Mouse (Mus musculus) brain, embryonic 18.5 days (tissue): ENCODE measurements around the gene 6430571L13Rik.

Experiments used
- DNase-seq: peaks from one replicate; pipeline ENCODE4 v3.0.0-alpha.2; 2012; ENCODE audit warnings: low read depth, low spot score

The 6430571L13Rik gene

GRCm38 (mm10) chr9:107307099-107307872 is 33.1 kb upstream of the 6430571L13Rik start:
- no peak for DNase-seq

GRCm38 (mm10) chr9:107307886-107308285 is 32.5 kb upstream of the 6430571L13Rik start:
- no peak for DNase-seq

GRCm38 (mm10) chr9:107308346-107309000 is 31.9 kb upstream of the 6430571L13Rik start:
- DNase-seq = no peak

- DNase-seq = no peak
Observed at GRCm38 (mm10) chr9:107309171-107309570, 31.2 kb upstream of the 6430571L13Rik start.

GRCm38 (mm10) chr9:107309600-107309999 is 30.8 kb upstream of the 6430571L13Rik start:
- no peak for DNase-seq

GRCm38 (mm10) chr9:107312811-107313584 is 27.4 kb upstream of the 6430571L13Rik start:
- no peak for DNase-seq

GRCm38 (mm10) chr9:107313926-107314325 is 26.5 kb upstream of the 6430571L13Rik start:
- DNase-seq = no peak

- no peak for DNase-seq
Observed at GRCm38 (mm10) chr9:107315791-107316190, 24.6 kb upstream of the 6430571L13Rik start.

GRCm38 (mm10) chr9:107322461-107323050 is 17.8 kb upstream of the 6430571L13Rik start:
- no peak for DNase-seq

- no peak for DNase-seq
Observed at GRCm38 (mm10) chr9:107323558-107323957, 16.8 kb upstream of the 6430571L13Rik start.

- DNase-seq = no peak
Observed at GRCm38 (mm10) chr9:107324799-107325561, 15.4 kb upstream of the 6430571L13Rik start.

- no peak for DNase-seq
Observed at GRCm38 (mm10) chr9:107325904-107326303, 14.5 kb upstream of the 6430571L13Rik start.

GRCm38 (mm10) chr9:107327879-107328620 is 12.4 kb upstream of the 6430571L13Rik start:
- no peak for DNase-seq

GRCm38 (mm10) chr9:107330791-107331190 is 9.6 kb upstream of the 6430571L13Rik start:
- DNase-seq = no peak

- DNase-seq = no peak
Observed at GRCm38 (mm10) chr9:107333686-107334085, 6.7 kb upstream of the 6430571L13Rik start.

GRCm38 (mm10) chr9:107334356-107334755 is 6.0 kb upstream of the 6430571L13Rik start:
- no peak for DNase-seq

- DNase-seq = no peak
Observed at GRCm38 (mm10) chr9:107335046-107335445, 5.4 kb upstream of the 6430571L13Rik start.

GRCm38 (mm10) chr9:107335909-107336308 is 4.5 kb upstream of the 6430571L13Rik start:
- no peak for DNase-seq

GRCm38 (mm10) chr9:107336386-107336785 is 4.0 kb upstream of the 6430571L13Rik start:
- no peak for DNase-seq

GRCm38 (mm10) chr9:107338172-107338883 is 2.1 kb upstream of the 6430571L13Rik start, which contains the start of gene Hemk1:
Gene Hemk1 (minus strand): TSS chr9:107338350.
- DNase-seq = peak; percentile 75
